ENCODE assay signal across 8 mouse cellular contexts in the genomic region with DNA sequence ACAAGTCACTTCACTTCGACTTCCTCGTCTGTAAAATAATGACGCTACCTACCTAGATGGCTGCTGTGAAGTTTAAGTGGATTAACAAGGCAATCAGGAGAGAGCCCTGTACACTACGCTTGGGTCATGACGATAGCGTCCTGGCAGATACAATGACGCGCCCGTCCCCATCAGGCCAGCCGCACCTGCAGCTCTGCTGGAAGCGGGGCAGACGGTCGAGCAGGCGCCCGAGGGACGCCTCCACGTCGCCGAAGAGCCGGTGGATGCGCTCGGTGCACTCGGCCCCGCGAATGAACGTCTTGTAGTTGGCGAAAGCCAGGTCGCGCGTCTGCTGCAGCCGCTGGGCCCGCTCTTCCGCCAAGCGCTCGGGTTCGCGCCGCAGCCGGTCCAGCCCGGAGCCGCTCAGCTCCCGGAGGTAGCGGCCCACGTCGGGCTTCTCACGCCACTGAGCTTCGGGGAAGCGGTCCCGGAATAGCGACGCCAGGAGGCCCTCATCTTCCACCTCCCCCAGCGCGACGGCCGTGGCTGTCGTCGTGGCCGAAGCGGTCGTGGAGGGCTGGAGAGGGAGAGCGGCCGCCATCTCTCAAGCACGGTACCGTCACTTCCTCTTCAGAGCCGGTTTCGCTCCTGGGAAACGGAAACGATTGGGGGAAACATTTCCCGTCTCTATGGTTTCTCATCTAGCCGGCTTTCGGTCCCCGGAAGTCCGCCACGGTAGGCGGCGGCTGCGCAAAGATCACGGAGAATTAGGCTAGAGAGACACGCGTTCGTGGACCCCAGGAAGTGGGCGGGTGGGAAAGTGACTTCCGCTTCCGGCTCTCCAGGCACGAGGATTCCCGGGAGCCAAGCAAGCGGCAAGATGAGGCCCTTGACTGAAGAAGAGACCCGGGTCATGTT. TPM values are rescaled to one million over a fixed set of nuclear protein-coding genes. Genes with fewer than 3 reads are reported as not detected.
DNase-seq lines count a peak whose midpoint lies in the region; ATAC-seq and TF ChIP-seq lines count a peak whose summit lies in the region.

Gene Cog8, minus strand, starts transcription at position 614 of the 897 bp plus-strand sequence.
Gene Nip7, plus strand, starts transcription at position 802 of the 897 bp plus-strand sequence.

- ATAC-seq in erythroid progenitor cell, adult 5-6 weeks (replicated peaks; ENCODE audit: low FRiP score, poor library complexity, severe bottlenecking): peak; percentile 97
- ATAC-seq in heart, embryonic 12.5 days (ENCODE audit: insufficient number of reproducible peaks, low FRiP score): peak; percentile 92
- ATAC-seq in kidney, postnatal 0 days (replicated peaks; ENCODE audit: low FRiP score, low read depth): peak; percentile 90
- peak; percentile 91 for ATAC-seq in liver, embryonic 11.5 days (replicated peaks; ENCODE audit: low FRiP score)
- peak; percentile 90 for ATAC-seq in stomach, embryonic 14.5 days (ENCODE audit: insufficient number of reproducible peaks, insufficient read depth, low FRiP score, low read depth)

- peak within 1 kb of the TSS; percentile 65 for H3K27ac ChIP-seq in heart, embryonic 12.5 days (ENCODE audit: poor library complexity, severe bottlenecking)
- H3K27ac ChIP-seq in kidney, postnatal 0 days: peak within 1 kb of the TSS; percentile 90
- peak within 1 kb of the TSS; percentile 69 for H3K27ac ChIP-seq in liver, embryonic 11.5 days (ENCODE audit: low read depth, low read length)
- H3K27ac ChIP-seq in stomach, embryonic 14.5 days (ENCODE audit: low read length): peak within 1 kb of the TSS; percentile 49; the same call in 1 of the 2 replicates

- TF ChIP-seq CTCF in kidney, postnatal 0 days (IDR thresholded peaks at IDR 0.05; ENCODE audit: low read depth): 0 out of 2 replicates have a peak, but pooled peaks have one; percentile 1

- under 1% methylated on average over 88 of the region's 88 CpGs for WGBS in heart, embryonic 12.5 days
- WGBS in kidney, postnatal 0 days: under 1% methylated on average over 86 of the region's 88 CpGs
- WGBS in liver, embryonic 11.5 days: under 1% methylated on average over 88 of the region's 88 CpGs
- WGBS in stomach, embryonic 14.5 days: under 1% methylated on average over 87 of the region's 88 CpGs

- H3K36me3 ChIP-seq in heart, embryonic 12.5 days: peaks cover 52% of the 10 kb centered on the region
- H3K36me3 ChIP-seq in kidney, postnatal 0 days (ENCODE audit: insufficient read depth, low read length): peaks cover 18% of the 10 kb centered on the region
- peaks cover 38% of the 10 kb centered on the region for H3K36me3 ChIP-seq in liver, embryonic 11.5 days (ENCODE audit: control insufficient read depth, insufficient read depth, low read length)
- H3K36me3 ChIP-seq in stomach, embryonic 14.5 days (ENCODE audit: control insufficient read depth, insufficient read depth, low read length): peaks cover 41% of the 10 kb centered on the region

- no peaks in the 10 kb centered on the region for H3K27me3 ChIP-seq in heart, embryonic 12.5 days (replicated peaks)
- H3K27me3 ChIP-seq in kidney, postnatal 0 days (ENCODE audit: insufficient read depth, low read length): no peaks in the 10 kb centered on the region
- no peaks in the 10 kb centered on the region for H3K27me3 ChIP-seq in liver, embryonic 11.5 days (replicated peaks; ENCODE audit: control insufficient read depth, insufficient read depth, low read length)
- H3K27me3 ChIP-seq in stomach, embryonic 14.5 days (ENCODE audit: control insufficient read depth, insufficient read depth, low read length): no peaks in the 10 kb centered on the region

- no peaks in the 10 kb centered on the region for H3K9me3 ChIP-seq in heart, embryonic 12.5 days (replicated peaks)
- H3K9me3 ChIP-seq in kidney, postnatal 0 days (replicated peaks; ENCODE audit: low read length): no peaks in the 10 kb centered on the region
- no peaks in the 10 kb centered on the region for H3K9me3 ChIP-seq in liver, embryonic 11.5 days (ENCODE audit: control insufficient read depth, low read length)
- no peaks in the 10 kb centered on the region for H3K9me3 ChIP-seq in stomach, embryonic 14.5 days (ENCODE audit: control insufficient read depth, low read depth, low read length)

- H3K4me3 ChIP-seq in heart, embryonic 12.5 days: peak within 1 kb of the TSS; percentile 74
- H3K4me3 ChIP-seq in kidney, postnatal 0 days (replicated peaks; ENCODE audit: low read depth, low read length): peak within 1 kb of the TSS; percentile 96
- peak within 1 kb of the TSS; percentile 98 for H3K4me3 ChIP-seq in liver, embryonic 11.5 days (ENCODE audit: low read depth, low read length)
- H3K4me3 ChIP-seq in stomach, embryonic 14.5 days (ENCODE audit: low read depth, low read length): peak within 1 kb of the TSS; percentile 82

- peaks cover 22% of the 10 kb centered on the region for H3K4me1 ChIP-seq in heart, embryonic 12.5 days (replicated peaks)
- peaks cover 17% of the 10 kb centered on the region; the same call in 1 of the 2 replicates for H3K4me1 ChIP-seq in kidney, postnatal 0 days (replicated peaks; ENCODE audit: insufficient read depth, low read length)
- H3K4me1 ChIP-seq in liver, embryonic 11.5 days (replicated peaks; ENCODE audit: control insufficient read depth, insufficient read depth, low read length): peaks cover 11% of the 10 kb centered on the region
- peaks cover 14% of the 10 kb centered on the region; the same call in 1 of the 2 replicates for H3K4me1 ChIP-seq in stomach, embryonic 14.5 days (ENCODE audit: control insufficient read depth, insufficient read depth, low read length)

- peak; percentile 97 for DNase-seq in CD4-positive helper T cell, adult 2 months (ENCODE audit: low read depth, low spot score)
- peak; percentile 96 for DNase-seq in brain, embryonic 18.5 days (ENCODE audit: low read depth, low spot score)
- DNase-seq in kidney, postnatal 0 days (ENCODE audit: low spot score): peak; percentile 99
- peak; percentile 93 for DNase-seq in liver, embryonic 11.5 days (ENCODE audit: low spot score)
- peak; percentile 95 for DNase-seq in naive thymus-derived CD4-positive, alpha-beta T cell, adult 2 months (ENCODE audit: low read depth)

- peak within 1 kb of the TSS; percentile 83 for H3K9ac ChIP-seq in heart, embryonic 12.5 days
- H3K9ac ChIP-seq in kidney, postnatal 0 days (ENCODE audit: low read depth, low read length): peak within 1 kb of the TSS; percentile 93
- H3K9ac ChIP-seq in liver, embryonic 11.5 days (ENCODE audit: low read depth, low read length): peak within 1 kb of the TSS; percentile 93
- H3K9ac ChIP-seq in stomach, embryonic 14.5 days (replicated peaks; ENCODE audit: low read depth, low read length): peak within 1 kb of the TSS; percentile 77

- H3K4me2 ChIP-seq in heart, embryonic 12.5 days: peak within 1 kb of the TSS; percentile 94
- H3K4me2 ChIP-seq in kidney, postnatal 0 days (ENCODE audit: low read length): peak within 1 kb of the TSS; percentile 93
- peak within 1 kb of the TSS; percentile 92 for H3K4me2 ChIP-seq in liver, embryonic 11.5 days
- peak within 1 kb of the TSS; percentile 94 for H3K4me2 ChIP-seq in stomach, embryonic 14.5 days (replicated peaks; ENCODE audit: low read depth, low read length)

RNA-seq across cellular contexts. Expression of gene Cog8, which starts in this region (rescaled TPM):
- 7.1 and 25.9 TPM in 2 replicates for total RNA-seq in erythroid progenitor cell, adult 5-6 weeks (2015; ENCODE audit: low replicate concordance)
- 7.3 and 12.5 TPM in 2 replicates for total RNA-seq in erythroid progenitor cell, adult 5-6 weeks (2017; ENCODE audit: low replicate concordance)
- 31.4 and 31.8 TPM in 2 replicates for polyA plus RNA-seq in heart, embryonic 12.5 days (2016; fragmentation: Nextera tagmentation; extraction: Ambion mirVana)
- polyA plus RNA-seq in kidney, postnatal 0 days (2015; fragmentation: Nextera tagmentation; extraction: Ambion mirVana): 32.3 and 33.1 TPM in 2 replicates
- 40.4 and 40.6 TPM in 2 replicates for polyA plus RNA-seq in liver, embryonic 11.5 days (2014; fragmentation: Nextera tagmentation; extraction: Ambion mirVana)
- 31.9 and 36.5 TPM in 2 replicates for polyA plus RNA-seq in stomach, embryonic 14.5 days (2014; fragmentation: Nextera tagmentation; extraction: Ambion mirVana)

RNA-seq across cellular contexts. Expression of gene Nip7, which starts in this region (rescaled TPM):
- 12.2 and 16.2 TPM in 2 replicates for total RNA-seq in erythroid progenitor cell, adult 5-6 weeks (2015; ENCODE audit: low replicate concordance)
- 5.4 and 7.9 TPM in 2 replicates for total RNA-seq in erythroid progenitor cell, adult 5-6 weeks (2017; ENCODE audit: low replicate concordance)
- polyA plus RNA-seq in heart, embryonic 12.5 days (2016; fragmentation: Nextera tagmentation; extraction: Ambion mirVana): 54.0 and 55.8 TPM in 2 replicates
- polyA plus RNA-seq in kidney, postnatal 0 days (2015; fragmentation: Nextera tagmentation; extraction: Ambion mirVana): 79.3 and 80.7 TPM in 2 replicates
- 131 and 132 TPM in 2 replicates for polyA plus RNA-seq in liver, embryonic 11.5 days (2014; fragmentation: Nextera tagmentation; extraction: Ambion mirVana)
- polyA plus RNA-seq in stomach, embryonic 14.5 days (2014; fragmentation: Nextera tagmentation; extraction: Ambion mirVana): 83.9 and 93.6 TPM in 2 replicates

Comparison
In these comparisons a context has a peak if more than half of its experiments do, and no peak if none do; other contexts are left out.
1. Peak in every context shown above with its lines: DNase-seq, ATAC-seq, H3K4me3 ChIP-seq and H3K27ac ChIP-seq.